Mouse (Mus musculus): ENCODE data around the gene Hsdl1. TPM values are rescaled to one million over a fixed set of nuclear protein-coding genes. Genes with fewer than 3 reads are reported as not detected.

The Hsdl1 gene
- 31.0 and 39.2 TPM in 2 replicates for polyA plus RNA-seq (2015; fragmentation: Nextera tagmentation; extraction: Ambion mirVana)

DNA sequence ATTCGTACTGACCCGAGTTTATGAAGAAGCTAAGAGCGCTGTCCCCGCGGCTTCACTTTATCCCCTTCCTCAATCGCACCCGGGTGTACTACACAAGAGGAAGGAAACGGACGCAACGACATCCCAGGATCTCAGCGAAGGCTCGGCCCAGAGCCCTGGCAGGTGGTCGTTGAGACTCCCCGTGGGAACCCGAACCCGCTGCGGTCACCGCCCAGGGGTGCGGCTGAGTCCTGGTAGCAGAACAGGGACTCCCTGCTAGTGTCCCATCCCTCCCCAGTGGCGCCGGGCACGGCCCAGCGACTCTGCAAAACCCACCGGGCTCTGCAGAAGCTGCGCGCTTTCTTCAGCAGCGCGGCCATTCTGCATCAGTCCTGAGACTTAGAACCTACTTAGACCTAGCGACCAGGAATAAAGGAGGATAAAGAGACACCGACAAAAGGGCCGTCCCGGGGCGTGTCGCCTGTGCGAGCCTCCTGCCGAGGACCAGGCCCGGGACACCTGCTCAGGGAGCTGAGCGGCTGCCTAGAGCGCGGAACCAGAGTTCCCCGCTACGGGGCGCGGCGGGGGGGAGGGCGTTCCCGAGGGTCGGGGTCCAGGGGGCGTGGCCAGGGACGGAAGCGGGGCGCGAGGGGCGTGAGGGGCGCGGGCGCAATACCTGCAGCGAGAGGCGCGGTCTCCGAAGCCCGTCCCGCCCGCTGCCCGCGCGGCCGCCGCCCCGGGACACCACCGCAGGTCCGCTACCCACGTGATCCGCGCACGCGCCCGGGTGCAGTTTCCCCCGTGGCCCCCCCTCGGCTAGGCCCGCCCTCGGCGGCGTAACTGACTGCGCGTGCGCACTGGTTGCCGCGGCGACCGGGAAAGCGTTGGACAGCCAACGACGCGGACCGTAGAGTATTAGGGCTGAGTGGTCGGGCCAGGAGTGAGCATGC lies at the start of gene Hsdl1, which contains the start of gene Dnaaf1:
Gene Hsdl1 (minus strand): TSS at position 747 of the 929 bp plus-strand sequence.
Gene Dnaaf1 (plus strand): TSS at position 799 of the 929 bp plus-strand sequence.
- Histone ChIP-seq H3K9me3 (replicated peaks; ENCODE audit: control insufficient read depth, low read length) (no peaks in the 10 kb centered on the region), H3K4me3 (replicated peaks; ENCODE audit: low read length) (peak within 1 kb of the TSS; percentile 75), H3K27ac (ENCODE audit: low read length) (peak within 1 kb of the TSS; percentile 9; the same call in 1 of the 2 replicates), H3K9ac (ENCODE audit: low read length) (peak within 1 kb of the TSS; percentile 81), H3K27me3 (ENCODE audit: control insufficient read depth, insufficient read depth, low read length) (no peaks in the 10 kb centered on the region), H3K36me3 (ENCODE audit: control insufficient read depth, insufficient read depth, low read length) (no peaks in the 10 kb centered on the region), H3K4me1 (ENCODE audit: control insufficient read depth, insufficient read depth, low read length) (peaks cover 15% of the 10 kb centered on the region), H3K4me2 (ENCODE audit: low read depth, low read length) (peak within 1 kb of the TSS; percentile 89)
- peak; percentile 89 for ATAC-seq (ENCODE audit: insufficient read depth, low FRiP score)
- under 1% methylated on average over 86 of the region's 97 CpGs for WGBS

DNA sequence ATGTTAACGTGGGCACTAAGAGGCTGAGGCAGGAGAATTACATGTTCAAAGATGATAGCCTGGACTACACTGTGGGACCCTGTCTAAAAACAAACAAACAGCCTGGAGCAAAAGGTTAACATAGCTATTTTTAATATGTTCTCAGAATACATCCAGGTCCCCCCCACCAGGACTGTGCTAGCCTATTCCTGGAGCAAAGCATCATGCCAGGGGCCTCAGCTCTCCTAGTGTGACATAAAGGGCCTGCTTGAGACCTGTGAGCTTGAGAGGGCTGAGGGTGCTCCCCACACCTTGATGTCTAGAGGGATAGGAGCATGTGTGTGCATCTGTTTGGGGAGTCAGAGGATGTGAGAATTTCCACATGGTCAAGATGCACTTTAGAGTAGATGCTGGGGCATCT lies 48.8 kb upstream of the Hsdl1 start:
- Histone ChIP-seq H3K4me3 (replicated peaks; ENCODE audit: low read length) (no peak overlapping the region), H3K27ac (ENCODE audit: low read length) (no peak overlapping the region), H3K4me1 (ENCODE audit: control insufficient read depth, insufficient read depth, low read length) (no peaks in the 10 kb centered on the region), H3K36me3 (ENCODE audit: control insufficient read depth, insufficient read depth, low read length) (no peaks in the 10 kb centered on the region), H3K9me3 (replicated peaks; ENCODE audit: control insufficient read depth, low read length) (no peaks in the 10 kb centered on the region), H3K9ac (ENCODE audit: low read length) (no peak overlapping the region), H3K4me2 (ENCODE audit: low read depth, low read length) (no peak overlapping the region), H3K27me3 (ENCODE audit: control insufficient read depth, insufficient read depth, low read length) (no peaks in the 10 kb centered on the region)
- no peak for ATAC-seq (ENCODE audit: insufficient read depth, low FRiP score)
- 76% methylated on average over 1 of the region's 1 CpGs for WGBS

DNA sequence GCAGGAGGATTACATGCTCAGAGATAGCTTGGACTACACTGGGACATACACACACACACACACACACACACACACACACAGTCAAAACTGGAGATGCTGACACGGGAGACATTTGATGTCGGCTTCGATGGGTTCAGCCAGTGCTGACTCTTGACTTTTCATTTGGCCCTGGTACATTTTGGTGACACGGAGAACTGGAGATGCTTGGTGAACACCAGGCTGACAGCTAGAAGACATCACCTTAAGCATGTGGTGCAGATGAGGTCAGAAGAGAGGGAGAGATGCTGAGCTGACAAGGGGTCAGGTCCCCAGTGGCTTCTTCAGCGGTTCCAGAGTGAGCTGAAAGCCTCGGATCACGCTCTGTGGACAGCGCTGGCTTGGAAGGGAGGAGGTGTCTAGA lies 48.1 kb upstream of the Hsdl1 start:
- no peak overlapping the region for H3K9ac ChIP-seq (ENCODE audit: low read length)
- H3K4me1 ChIP-seq (ENCODE audit: control insufficient read depth, insufficient read depth, low read length), result no peaks in the 10 kb centered on the region
- H3K27me3 ChIP-seq (ENCODE audit: control insufficient read depth, insufficient read depth, low read length), result no peaks in the 10 kb centered on the region
- H3K4me3 ChIP-seq (replicated peaks; ENCODE audit: low read length), result no peak overlapping the region
- H3K9me3 ChIP-seq (replicated peaks; ENCODE audit: control insufficient read depth, low read length), result no peaks in the 10 kb centered on the region
- no peak for ATAC-seq (ENCODE audit: insufficient read depth, low FRiP score)
- H3K27ac ChIP-seq (ENCODE audit: low read length), result no peak overlapping the region
- no peaks in the 10 kb centered on the region for H3K36me3 ChIP-seq (ENCODE audit: control insufficient read depth, insufficient read depth, low read length)
- 82% methylated on average over 8 of the region's 8 CpGs for WGBS
- H3K4me2 ChIP-seq (ENCODE audit: low read depth, low read length), result no peak overlapping the region

DNA sequence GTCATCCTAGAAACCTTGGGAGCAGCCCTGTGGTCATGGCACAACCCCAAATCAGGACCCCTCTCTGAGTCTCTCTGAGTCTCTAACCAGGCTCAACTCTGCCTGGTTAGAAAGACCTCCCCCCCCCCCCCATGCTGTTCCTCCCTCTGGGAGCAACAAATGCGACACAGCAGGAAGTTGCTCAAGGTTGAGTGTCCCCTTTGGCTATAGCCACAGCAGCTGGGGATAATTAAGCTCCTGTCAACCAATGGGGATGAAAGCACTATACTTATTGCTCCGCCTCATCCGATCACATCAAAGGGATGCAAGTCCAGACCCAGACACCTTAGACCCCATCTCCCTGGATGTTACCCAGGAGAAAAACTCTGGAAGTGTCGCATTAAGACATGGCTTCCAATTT lies 47.6 kb upstream of the Hsdl1 start:
- H3K4me3 ChIP-seq (replicated peaks; ENCODE audit: low read length), result no peak overlapping the region
- H3K4me1 ChIP-seq (ENCODE audit: control insufficient read depth, insufficient read depth, low read length), result no peaks in the 10 kb centered on the region
- no peak overlapping the region for H3K4me2 ChIP-seq (ENCODE audit: low read depth, low read length)
- no peak overlapping the region for H3K9ac ChIP-seq (ENCODE audit: low read length)
- no peaks in the 10 kb centered on the region for H3K27me3 ChIP-seq (ENCODE audit: control insufficient read depth, insufficient read depth, low read length)
- H3K27ac ChIP-seq (ENCODE audit: low read length), result no peak overlapping the region
- H3K36me3 ChIP-seq (ENCODE audit: control insufficient read depth, insufficient read depth, low read length), result no peaks in the 10 kb centered on the region
- no peaks in the 10 kb centered on the region for H3K9me3 ChIP-seq (replicated peaks; ENCODE audit: control insufficient read depth, low read length)
- ATAC-seq (ENCODE audit: insufficient read depth, low FRiP score), result no peak
- 63% methylated on average over 4 of the region's 4 CpGs for WGBS

DNA sequence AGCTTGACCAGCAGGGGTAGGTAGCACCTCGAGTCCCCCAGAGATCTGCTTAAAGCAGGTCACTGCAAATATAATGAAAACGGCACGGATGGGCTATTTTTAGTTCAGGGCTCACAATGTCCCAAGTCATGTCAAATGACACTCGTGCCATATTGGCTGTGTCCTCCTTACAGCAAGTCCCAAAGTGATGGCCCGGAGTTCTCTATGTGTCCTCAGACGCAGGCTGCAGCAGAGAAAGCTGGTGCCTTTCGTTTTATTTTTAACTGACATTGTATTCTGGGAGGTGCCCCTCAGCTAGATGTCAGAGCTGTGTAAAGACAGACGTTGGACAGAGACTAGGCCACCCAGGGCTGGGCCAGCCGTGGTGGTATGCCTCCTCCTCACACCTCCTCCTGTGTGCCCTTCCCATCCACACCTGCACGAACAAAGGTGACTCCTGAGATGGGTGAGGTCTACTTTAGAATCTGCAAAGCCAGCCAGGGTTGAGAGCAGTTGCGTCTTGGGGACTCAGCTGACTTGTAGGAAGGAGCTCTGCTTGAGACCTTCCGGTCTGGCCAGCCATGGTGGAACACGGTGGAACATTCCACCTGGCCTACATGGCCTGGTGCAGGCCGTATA lies 46.0 kb upstream of the Hsdl1 start:
- H3K27me3 ChIP-seq (ENCODE audit: control insufficient read depth, insufficient read depth, low read length), result no peaks in the 10 kb centered on the region
- no peak overlapping the region for H3K27ac ChIP-seq (ENCODE audit: low read length)
- no peak overlapping the region for H3K4me3 ChIP-seq (replicated peaks; ENCODE audit: low read length)
- no peaks in the 10 kb centered on the region for H3K4me1 ChIP-seq (ENCODE audit: control insufficient read depth, insufficient read depth, low read length)
- WGBS, result 81% methylated on average over 14 of the region's 14 CpGs
- no peaks in the 10 kb centered on the region for H3K9me3 ChIP-seq (replicated peaks; ENCODE audit: control insufficient read depth, low read length)
- H3K9ac ChIP-seq (ENCODE audit: low read length), result no peak overlapping the region
- no peaks in the 10 kb centered on the region for H3K36me3 ChIP-seq (ENCODE audit: control insufficient read depth, insufficient read depth, low read length)
- H3K4me2 ChIP-seq (ENCODE audit: low read depth, low read length), result no peak overlapping the region
- ATAC-seq (ENCODE audit: insufficient read depth, low FRiP score), result no peak

DNA sequence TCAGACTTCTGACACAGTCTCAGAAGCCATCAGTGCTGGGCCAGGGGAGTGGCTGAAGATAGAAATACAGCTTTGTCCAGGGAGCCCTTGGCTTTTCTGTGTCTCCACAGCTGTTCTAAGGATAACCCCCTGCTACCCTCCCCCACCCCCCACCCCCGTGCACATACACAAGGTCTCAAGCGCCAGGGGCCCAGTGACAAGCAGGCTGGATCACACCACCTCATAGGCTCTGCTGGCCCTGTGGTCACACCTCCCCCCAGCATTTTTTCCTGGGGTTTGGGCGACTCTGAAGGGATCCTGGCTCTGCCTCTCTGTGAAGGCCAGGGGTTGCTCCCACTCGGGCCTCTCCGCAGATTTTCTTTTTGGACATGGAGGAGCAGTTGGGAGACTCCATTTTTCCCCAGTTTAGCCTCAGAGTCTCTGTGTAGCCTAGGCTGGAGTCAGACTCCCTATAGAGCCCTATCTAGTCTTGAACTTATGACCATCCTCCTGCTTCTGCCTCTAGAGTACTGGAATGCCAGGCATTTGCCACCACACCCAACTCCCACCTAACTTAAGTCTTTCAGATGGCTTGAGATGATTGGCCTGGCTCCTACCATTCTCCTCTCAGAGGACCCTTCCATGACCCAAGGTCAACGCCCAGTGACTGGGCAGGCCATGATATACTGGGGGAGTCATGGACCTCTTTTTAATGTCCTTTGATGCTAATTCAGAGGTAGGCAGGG lies 45.3 kb upstream of the Hsdl1 start:
- Histone ChIP-seq H3K9ac (ENCODE audit: low read length) (no peak overlapping the region), H3K36me3 (ENCODE audit: control insufficient read depth, insufficient read depth, low read length) (no peaks in the 10 kb centered on the region), H3K27me3 (ENCODE audit: control insufficient read depth, insufficient read depth, low read length) (no peaks in the 10 kb centered on the region), H3K4me3 (replicated peaks; ENCODE audit: low read length) (no peak overlapping the region), H3K27ac (ENCODE audit: low read length) (no peak overlapping the region), H3K4me2 (ENCODE audit: low read depth, low read length) (no peak overlapping the region), H3K9me3 (replicated peaks; ENCODE audit: control insufficient read depth, low read length) (no peaks in the 10 kb centered on the region), H3K4me1 (ENCODE audit: control insufficient read depth, insufficient read depth, low read length) (no peaks in the 10 kb centered on the region)
- WGBS, result 67% methylated on average over 6 of the region's 6 CpGs
- ATAC-seq (ENCODE audit: insufficient read depth, low FRiP score), result no peak

DNA sequence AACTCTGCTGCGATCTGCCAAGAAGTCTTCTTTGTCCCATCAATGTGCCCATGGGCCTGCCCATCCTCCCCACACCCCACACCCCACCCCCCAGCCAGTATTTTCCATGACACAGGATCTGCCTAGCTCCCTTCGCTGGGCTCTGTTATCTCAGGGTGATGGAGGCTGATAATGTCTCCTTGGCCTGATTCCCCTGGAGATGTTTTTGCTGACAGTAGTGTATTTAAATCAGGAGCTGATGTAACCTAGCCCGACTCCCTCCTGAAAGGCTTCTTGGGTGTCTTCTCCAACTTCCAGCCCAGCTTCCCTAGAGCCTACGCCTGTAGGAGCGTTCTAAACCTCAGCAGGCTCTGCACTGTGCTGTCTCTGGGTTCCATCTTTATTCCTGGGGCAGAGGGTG lies 43.9 kb upstream of the Hsdl1 start:
- H3K9ac ChIP-seq (ENCODE audit: low read length), result no peak overlapping the region
- H3K27ac ChIP-seq (ENCODE audit: low read length), result no peak overlapping the region
- H3K36me3 ChIP-seq (ENCODE audit: control insufficient read depth, insufficient read depth, low read length), result no peaks in the 10 kb centered on the region
- H3K9me3 ChIP-seq (replicated peaks; ENCODE audit: control insufficient read depth, low read length), result no peaks in the 10 kb centered on the region
- 49% methylated on average over 5 of the region's 5 CpGs for WGBS
- no peak overlapping the region for H3K4me3 ChIP-seq (replicated peaks; ENCODE audit: low read length)
- H3K27me3 ChIP-seq (ENCODE audit: control insufficient read depth, insufficient read depth, low read length), result no peaks in the 10 kb centered on the region
- H3K4me2 ChIP-seq (ENCODE audit: low read depth, low read length), result no peak overlapping the region
- no peaks in the 10 kb centered on the region for H3K4me1 ChIP-seq (ENCODE audit: control insufficient read depth, insufficient read depth, low read length)
- no peak for ATAC-seq (ENCODE audit: insufficient read depth, low FRiP score)

DNA sequence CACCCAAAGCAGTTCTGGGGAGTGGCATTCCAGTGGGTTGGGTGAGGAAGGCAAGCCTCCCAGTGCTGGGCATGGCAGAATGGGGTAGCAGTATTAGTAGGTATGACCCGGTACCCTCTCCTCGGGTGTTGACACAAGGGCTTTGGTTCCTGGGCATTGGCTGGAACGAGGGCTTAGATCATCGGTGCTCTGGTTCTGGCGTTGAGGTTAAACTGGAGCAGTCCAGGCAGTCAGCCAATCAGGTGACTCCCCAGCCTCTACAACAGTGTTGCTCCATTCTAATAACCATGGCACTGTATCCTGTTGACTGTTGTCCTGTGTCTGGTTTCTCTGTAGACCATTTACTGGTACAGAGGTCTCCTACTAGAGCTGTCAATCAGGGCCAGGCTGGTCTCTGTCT lies 42.6 kb upstream of the Hsdl1 start:
- no peak overlapping the region for H3K4me2 ChIP-seq (ENCODE audit: low read depth, low read length)
- H3K36me3 ChIP-seq (ENCODE audit: control insufficient read depth, insufficient read depth, low read length), result no peaks in the 10 kb centered on the region
- no peak overlapping the region for H3K27ac ChIP-seq (ENCODE audit: low read length)
- H3K27me3 ChIP-seq (ENCODE audit: control insufficient read depth, insufficient read depth, low read length), result no peaks in the 10 kb centered on the region
- ATAC-seq (ENCODE audit: insufficient read depth, low FRiP score), result no peak
- no peaks in the 10 kb centered on the region for H3K9me3 ChIP-seq (replicated peaks; ENCODE audit: control insufficient read depth, low read length)
- no peak overlapping the region for H3K4me3 ChIP-seq (replicated peaks; ENCODE audit: low read length)
- WGBS, result 81% methylated on average over 5 of the region's 5 CpGs
- H3K4me1 ChIP-seq (ENCODE audit: control insufficient read depth, insufficient read depth, low read length), result no peaks in the 10 kb centered on the region
- H3K9ac ChIP-seq (ENCODE audit: low read length), result no peak overlapping the region

DNA sequence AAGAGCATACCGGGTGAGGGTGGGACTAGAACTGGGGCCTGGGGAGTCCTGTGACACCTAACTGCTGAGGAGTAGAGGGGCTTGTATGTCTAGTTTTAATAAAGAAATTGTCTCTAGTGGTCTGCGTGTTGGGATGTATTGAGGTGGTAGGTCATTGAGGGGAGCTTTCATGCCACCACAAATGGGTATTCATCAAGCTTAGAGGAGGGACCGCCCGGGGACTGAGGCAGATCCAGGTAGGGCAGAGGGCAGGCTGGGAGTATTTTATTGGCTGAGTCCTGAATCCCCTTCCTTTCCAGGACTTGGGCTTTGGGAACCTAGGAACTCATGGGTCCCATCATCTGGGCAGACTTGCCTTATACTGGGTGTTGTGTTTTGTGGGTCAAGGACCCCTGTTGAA lies 41.8 kb upstream of the Hsdl1 start:
- Histone ChIP-seq H3K36me3 (ENCODE audit: control insufficient read depth, insufficient read depth, low read length) (no peaks in the 10 kb centered on the region), H3K4me2 (ENCODE audit: low read depth, low read length) (no peak overlapping the region), H3K9me3 (replicated peaks; ENCODE audit: control insufficient read depth, low read length) (no peaks in the 10 kb centered on the region), H3K27ac (ENCODE audit: low read length) (no peak overlapping the region), H3K4me3 (replicated peaks; ENCODE audit: low read length) (no peak overlapping the region), H3K4me1 (ENCODE audit: control insufficient read depth, insufficient read depth, low read length) (no peaks in the 10 kb centered on the region), H3K27me3 (ENCODE audit: control insufficient read depth, insufficient read depth, low read length) (no peaks in the 10 kb centered on the region), H3K9ac (ENCODE audit: low read length) (no peak overlapping the region)
- ATAC-seq (ENCODE audit: insufficient read depth, low FRiP score), result no peak
- WGBS, result 90% methylated on average over 4 of the region's 4 CpGs

Data from stomach, embryonic 16.5 days (tissue).